Mouse (Mus musculus) liver, embryonic 14.5 days (tissue): ENCODE results near the gene Gm44790.

Experiments
- CTCF ChIP-seq: IDR thresholded peaks from 2 replicates; pipeline ENCODE4 v1.5.1; 2016; ENCODE audit warnings: antibody characterized with exemption, low read depth, control low read depth
- EP300 ChIP-seq: IDR thresholded peaks from 2 replicates; pipeline ENCODE4 v1.6.1; 2016; ENCODE audit warnings: antibody characterized with exemption, low read depth

DNA sequence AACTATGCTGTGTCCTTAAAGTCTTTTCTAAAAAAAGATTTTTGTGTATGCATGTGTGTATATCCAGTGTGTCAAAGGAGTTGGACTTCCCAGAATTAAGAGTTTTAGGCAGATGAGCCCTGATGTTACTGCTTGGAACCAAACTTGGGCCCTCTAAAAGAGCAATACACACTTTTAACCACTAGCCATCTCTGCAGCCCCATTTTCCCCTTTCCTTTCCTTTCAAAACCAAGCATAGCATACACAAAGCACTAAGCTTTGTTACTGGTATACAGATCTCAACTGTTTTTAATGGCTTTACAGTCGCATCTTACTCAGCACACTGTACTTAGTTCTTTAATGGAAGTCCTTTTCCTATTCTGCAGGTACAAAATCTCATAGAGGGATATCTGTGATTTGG is 13.1 kb downstream of the Gm44790 start:
- TF ChIP-seq EP300 = no peak
- no peak for TF ChIP-seq CTCF
